Mouse (Mus musculus) fibroblast of lung, adult 2 months (primary cell): ENCODE data around the gene Cdh6.

Experiments used
- DNase-seq: peaks from one replicate; pipeline ENCODE4 v3.0.0-alpha.2; 2011; ENCODE audit warnings: low read depth

The Cdh6 gene

DNA sequence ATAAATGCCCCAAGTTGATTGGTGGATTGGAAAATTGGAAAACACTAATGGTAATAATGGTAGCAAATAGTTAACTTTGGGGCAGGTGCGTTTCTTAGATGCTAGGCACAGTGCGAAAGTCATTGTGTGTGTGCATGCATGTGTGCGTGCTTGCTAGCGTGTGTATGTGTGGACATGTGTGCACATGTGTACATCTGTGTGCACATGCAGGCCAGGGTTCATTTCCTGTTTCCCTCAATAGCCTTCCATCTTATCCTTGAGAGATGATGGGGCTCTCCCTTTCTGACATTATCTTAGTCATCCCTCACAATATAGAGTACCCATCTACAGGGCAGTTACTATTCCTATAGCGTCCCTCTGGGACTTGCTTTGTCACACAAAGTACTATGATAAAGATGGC is 17.7 kb downstream of the Cdh6 start:
- DNase-seq = no peak

- DNase-seq = no peak
These were observed 18.1 kb downstream of the Cdh6 start for GRCm38 (mm10) chr15:13155418-13155817.

DNA sequence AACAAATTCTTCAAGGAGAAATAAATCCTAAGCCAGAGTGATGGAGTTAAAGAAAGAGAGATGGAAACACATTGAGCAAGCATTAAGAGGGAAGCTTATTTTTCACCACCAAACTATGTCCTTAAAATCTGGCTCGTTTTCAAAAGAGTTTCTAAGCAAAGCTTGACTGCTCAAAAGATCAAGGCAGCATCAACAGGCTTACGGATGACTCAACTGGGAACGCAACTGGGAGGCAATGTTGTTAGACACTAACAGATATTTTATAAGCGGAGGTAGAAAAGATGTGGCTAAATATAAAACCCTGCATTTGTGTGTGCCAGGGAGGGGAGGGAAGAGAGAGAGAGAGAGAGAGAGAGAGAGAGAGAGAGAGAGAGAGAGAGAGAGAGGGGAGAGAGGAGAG is 31.5 kb downstream of the Cdh6 start:
- DNase-seq = no peak

DNA sequence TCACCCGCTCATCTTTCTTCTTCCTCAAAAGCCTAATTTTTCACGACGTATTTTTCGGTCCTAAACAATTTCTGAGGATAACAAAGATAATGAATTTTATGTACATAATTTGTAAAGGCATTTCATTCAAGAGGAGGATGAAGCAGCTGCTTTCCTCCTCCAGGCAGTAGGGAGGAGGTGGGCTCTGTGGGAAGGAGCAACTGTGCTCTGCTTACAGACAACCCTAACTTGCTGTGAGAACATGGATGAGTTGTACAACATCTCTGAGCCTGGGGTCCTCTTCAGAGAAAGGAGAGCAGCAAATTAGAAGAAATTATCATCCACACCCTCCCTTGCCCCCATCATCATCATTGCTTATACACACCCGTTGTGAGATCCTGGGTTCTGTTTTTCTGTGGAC is 33.8 kb downstream of the Cdh6 start:
- DNase-seq = no peak

DNA sequence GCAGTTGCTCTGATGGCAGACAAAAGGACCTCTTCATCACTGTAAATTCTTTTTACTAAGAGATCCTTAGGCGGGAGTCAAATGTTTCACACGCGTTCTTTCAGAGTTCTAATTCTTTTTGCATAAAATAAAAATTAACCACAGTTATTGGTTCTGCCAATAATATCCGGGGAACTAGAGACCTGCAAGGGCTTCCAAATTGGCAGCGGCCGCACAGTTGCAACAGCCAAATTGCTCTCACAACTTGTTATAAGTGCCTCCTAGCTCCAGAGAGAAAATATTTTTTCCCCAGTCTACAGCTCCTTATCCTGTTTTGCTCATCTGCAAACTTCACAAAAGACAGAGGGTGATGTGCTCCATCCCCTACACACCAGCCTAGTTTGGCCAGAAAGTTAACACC is 36.3 kb downstream of the Cdh6 start:
- no peak for DNase-seq

- no peak for DNase-seq
These were observed 39.4 kb downstream of the Cdh6 start for GRCm38 (mm10) chr15:13134086-13134485.

DNA sequence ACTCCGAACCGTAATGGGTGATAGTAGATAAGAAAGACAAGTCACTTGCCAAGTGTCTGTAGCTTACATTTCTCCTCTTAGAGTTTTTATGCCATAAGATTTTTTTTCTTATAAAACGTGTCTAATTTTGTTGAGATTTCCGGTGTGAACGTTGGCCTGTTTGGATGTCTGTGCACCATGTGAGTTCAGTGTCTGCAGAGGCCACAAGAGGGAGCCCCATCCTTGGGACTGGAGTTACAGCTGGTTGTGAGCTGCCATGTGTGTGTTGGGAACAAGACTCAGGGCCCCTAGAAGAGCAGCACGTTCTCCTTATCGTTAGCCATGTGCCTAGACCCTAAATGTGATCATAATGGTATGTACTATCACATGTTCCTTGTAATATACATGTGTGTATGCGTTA is 40.1 kb downstream of the Cdh6 start:
- DNase-seq = no peak

GRCm38 (mm10) chr15:13132493-13132892 is 41.0 kb downstream of the Cdh6 start:
- DNase-seq = no peak

- DNase-seq = no peak
These were observed 43.2 kb downstream of the Cdh6 start for GRCm38 (mm10) chr15:13130246-13130645.

DNA sequence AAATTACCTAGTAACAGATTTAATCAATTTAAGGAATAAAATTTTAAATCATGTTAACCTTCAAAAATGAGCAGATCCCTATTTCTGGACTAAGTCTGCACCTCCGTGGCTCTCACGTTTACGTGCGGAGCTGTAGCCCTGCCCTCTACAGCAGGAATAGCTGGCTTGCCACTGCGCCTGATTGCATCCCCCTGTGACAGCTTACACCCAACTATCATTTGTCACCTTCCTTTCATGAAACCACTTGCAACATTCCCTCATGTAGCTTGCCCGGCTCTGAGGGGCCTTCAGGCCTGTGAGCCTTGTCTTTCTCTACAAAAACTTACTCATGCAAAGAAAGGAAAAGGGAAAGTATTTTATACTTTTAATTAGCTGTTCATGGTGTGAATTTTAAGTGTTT is 73.1 kb downstream of the Cdh6 start:
- no peak for DNase-seq

DNA sequence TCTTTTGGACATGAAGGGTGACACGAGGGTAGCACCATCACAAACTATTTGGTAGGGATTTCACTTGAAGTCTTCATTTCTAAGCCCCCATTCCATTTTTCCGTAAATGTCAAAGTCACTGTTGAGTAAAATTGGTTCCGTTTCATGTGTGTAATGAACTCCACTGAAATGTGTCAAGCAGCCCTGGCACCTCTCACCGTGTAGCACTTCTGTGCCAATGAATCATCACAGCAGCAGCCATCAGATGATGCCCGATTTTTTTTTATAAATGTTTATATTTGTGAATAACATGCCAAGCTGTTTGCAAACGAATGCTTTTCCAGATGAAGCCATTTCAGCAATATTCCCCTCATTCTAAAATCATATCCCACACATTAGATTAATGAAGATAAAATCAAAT is 75.6 kb downstream of the Cdh6 start:
- DNase-seq = no peak

DNA sequence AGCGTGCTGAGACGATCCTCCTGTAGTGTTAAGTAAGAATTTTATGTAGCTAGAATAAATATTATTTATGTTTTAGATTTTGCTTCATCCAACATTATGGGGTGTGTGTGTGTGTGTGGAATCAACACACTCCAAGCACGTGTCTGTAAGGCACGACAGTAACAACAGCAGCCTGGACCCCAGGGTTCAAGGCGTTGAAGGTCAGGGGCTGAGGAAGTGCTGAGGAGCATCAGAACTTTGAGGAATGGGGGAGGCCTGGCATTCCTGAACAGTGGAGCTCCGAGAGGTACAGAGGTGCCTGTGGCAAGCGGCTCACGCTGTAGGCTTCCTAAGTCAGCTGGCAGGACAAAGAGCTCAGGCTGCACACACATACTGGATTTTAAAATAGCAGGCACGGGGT is 78.1 kb downstream of the Cdh6 start:
- DNase-seq = no peak

- DNase-seq = no peak
These were observed 78.6 kb downstream of the Cdh6 start for GRCm38 (mm10) chr15:13094881-13095256.

- no peak for DNase-seq
These were observed 79.3 kb downstream of the Cdh6 start for GRCm38 (mm10) chr15:13093954-13094880.

DNA sequence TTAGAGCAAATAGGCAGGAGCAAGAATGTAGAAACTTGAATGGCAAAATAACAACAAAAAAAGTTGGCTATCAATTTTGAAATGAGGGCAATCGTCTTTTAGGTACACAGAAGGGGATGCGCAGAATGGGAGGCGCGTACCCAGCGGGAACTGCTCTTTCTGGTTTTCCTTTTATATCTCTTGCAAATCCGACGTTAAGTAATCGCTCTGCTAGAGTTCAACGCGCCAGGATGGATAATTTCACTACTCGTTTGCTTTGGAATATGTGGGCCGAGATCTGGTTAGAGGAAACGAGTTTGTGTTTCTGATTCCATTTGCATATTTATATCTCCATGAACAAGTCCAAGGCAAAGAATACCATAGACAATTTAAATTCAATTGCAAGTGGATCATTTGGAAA is 81.4 kb downstream of the Cdh6 start:
- no peak for DNase-seq

- no peak for DNase-seq
These were observed 84.9 kb downstream of the Cdh6 start for GRCm38 (mm10) chr15:13088504-13089058.

- DNase-seq = no peak
These were observed 88.7 kb downstream of the Cdh6 start for GRCm38 (mm10) chr15:13084746-13085145.

DNA sequence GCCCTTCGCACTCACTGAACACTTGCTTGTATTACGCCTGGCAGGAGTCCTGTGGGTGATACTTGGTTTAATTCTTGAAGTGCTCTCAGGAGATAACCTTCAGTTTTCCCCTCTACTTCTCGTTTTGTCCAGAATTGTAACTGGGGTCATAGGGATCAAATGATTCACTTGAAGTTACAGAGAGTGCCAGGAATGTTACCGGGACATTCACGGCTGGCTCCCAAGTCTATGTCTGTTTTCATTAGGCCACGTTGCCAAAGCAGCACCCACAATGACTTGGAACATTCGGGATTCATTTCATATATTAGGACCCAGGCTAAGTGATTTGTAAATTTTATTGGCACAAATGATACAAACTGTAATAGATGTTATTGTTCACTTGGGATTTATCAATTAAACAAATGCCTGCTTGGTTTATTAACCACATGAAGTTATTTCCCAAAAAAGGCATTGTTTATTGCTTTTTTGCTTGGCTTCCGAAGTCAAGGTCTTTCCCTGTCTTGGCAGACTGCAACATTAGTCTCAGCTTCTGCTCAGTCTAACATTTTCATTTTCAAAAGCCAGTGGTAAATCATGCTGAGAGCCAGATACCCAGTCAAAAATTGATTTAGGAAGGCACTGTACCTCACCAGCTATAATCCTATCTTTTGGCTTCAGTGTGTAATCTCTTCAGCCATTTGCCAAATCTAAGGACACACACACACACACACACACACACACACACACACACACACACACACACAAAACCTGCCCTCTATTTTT is 96.4 kb downstream of the Cdh6 start:
- peak; percentile 5 for DNase-seq

DNA sequence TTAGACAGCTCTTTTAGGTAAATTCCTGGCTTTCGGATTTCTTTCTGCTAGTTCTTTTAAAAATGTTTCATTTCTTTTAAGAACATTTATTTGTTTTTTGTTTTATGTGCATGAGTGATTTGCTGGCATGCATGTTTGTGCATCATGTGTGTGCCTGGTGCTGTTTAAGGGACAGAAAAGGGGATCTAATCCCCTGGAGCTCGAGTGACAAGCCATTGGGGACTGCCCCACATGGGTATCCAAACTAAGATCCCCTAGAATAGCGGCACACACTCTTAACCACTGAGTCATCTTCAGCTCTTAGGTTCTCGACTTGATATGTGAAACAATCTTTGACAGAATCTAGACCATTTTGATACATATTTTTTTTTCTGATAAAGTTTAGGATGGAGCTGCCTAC is 99.4 kb downstream of the Cdh6 start:
- DNase-seq = no peak

- no peak for DNase-seq
These were observed 105.3 kb downstream of the Cdh6 start for GRCm38 (mm10) chr15:13068213-13068516.

- no peak for DNase-seq
These were observed 105.9 kb downstream of the Cdh6 start for GRCm38 (mm10) chr15:13067429-13068212.

DNA sequence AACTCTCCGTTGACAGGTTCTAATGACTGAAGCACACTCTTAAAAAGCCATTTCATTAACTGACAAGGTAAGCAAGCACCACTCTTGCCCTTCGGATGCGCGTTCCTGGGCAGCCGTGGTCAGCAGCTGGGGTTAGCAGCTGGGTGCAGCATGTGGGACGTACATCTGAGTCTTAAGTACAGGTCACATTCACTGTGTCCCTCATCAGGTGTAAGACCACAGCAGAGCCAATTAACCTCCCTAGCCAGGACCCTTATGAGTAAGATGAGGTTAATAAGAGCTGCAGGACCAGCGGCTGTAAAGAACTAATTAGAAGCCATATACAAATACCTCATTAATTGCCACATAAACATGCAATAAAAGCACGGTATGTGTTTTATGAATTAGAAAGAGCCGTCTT is 106.7 kb downstream of the Cdh6 start:
- no peak for DNase-seq
